Mouse (Mus musculus): ENCODE results near the gene Farp2. TPM values are rescaled to one million over a fixed set of nuclear protein-coding genes. Genes with fewer than 3 reads are reported as not detected.

Farp2 gene
- polyA plus RNA-seq, 1 experiment from 2014 or later: 3.2 TPM

DNA sequence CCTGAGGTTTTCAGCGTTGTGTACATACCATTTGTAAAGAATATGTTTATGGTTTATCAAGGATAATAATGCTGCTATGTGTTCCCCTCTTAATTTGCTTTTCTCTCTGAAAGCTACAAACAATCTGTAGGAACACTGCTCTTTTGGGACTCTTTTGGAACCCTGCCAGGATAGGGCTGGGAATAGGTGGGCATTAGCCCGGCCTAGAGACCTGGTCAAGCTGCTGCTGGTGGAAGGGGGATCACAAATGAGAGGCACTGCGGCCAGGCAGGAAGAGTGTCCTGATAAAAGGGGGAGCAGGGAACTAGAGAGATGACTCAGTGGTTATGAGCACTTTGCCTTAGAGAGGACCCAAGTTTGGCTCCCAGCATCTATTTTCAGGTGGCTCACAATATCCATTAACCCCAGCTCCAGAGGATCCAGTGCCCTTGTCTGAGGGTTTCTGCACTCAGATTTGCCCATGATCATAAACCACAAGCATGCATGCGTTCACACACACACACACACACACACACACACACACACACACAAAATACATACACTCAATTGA, 96.9 kb downstream of the Farp2 start:
- DNase-seq (ENCODE audit: low spot score, missing footprints) (peak; percentile 59), ATAC-seq (ENCODE audit: low FRiP score) (no peak)
- Histone ChIP-seq H3K27me3 (ENCODE audit: control insufficient read depth, insufficient read depth, low read length) (no peaks in the 10 kb centered on the region), H3K36me3 (ENCODE audit: control insufficient read depth, insufficient read depth, low read length) (no peaks in the 10 kb centered on the region), H3K4me1 (ENCODE audit: control insufficient read depth, insufficient read depth, low read length) (no peaks in the 10 kb centered on the region), H3K9ac (ENCODE audit: low read length) (no peak overlapping the region), H3K27ac (ENCODE audit: low read depth, low read length) (no peak overlapping the region), H3K9me3 (ENCODE audit: control insufficient read depth, low read length) (no peaks in the 10 kb centered on the region), H3K4me2 (no peak overlapping the region), H3K4me3 (ENCODE audit: low read depth, low read length) (no peak overlapping the region)
- WGBS: 85% methylated on average over 4 of the region's 4 CpGs

DNA sequence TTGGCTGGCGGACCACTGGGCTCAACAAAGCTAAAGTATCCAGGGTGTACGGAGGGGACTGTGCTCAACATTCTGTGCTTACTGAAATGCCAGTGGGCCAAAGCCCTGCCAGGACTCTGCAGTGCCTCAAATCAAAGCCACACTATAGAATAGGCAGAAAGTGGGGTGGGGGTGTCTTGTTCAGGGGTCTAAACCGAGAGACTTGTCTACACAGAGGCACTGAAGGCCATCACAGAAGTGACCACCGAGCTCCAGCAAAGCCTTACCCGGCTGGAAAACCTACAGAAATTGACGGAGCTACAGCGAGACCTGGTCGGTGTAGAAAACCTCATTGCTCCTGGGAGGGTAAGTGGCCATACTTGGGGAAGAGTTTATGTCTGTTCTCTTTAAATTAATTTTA, 97.9 kb downstream of the Farp2 start:
- Histone ChIP-seq H3K4me1 (ENCODE audit: control insufficient read depth, insufficient read depth, low read length) (no peaks in the 10 kb centered on the region), H3K27me3 (ENCODE audit: control insufficient read depth, insufficient read depth, low read length) (no peaks in the 10 kb centered on the region), H3K27ac (ENCODE audit: low read depth, low read length) (no peak overlapping the region), H3K4me2 (no peak overlapping the region), H3K9ac (ENCODE audit: low read length) (no peak overlapping the region), H3K9me3 (ENCODE audit: control insufficient read depth, low read length) (no peaks in the 10 kb centered on the region), H3K4me3 (ENCODE audit: low read depth, low read length) (no peak overlapping the region), H3K36me3 (ENCODE audit: control insufficient read depth, insufficient read depth, low read length) (no peaks in the 10 kb centered on the region)
- ATAC-seq (ENCODE audit: low FRiP score): no peak
- peak; percentile 53 for DNase-seq (ENCODE audit: low spot score, missing footprints)
- WGBS: 84% methylated on average over 8 of the region's 8 CpGs

DNA sequence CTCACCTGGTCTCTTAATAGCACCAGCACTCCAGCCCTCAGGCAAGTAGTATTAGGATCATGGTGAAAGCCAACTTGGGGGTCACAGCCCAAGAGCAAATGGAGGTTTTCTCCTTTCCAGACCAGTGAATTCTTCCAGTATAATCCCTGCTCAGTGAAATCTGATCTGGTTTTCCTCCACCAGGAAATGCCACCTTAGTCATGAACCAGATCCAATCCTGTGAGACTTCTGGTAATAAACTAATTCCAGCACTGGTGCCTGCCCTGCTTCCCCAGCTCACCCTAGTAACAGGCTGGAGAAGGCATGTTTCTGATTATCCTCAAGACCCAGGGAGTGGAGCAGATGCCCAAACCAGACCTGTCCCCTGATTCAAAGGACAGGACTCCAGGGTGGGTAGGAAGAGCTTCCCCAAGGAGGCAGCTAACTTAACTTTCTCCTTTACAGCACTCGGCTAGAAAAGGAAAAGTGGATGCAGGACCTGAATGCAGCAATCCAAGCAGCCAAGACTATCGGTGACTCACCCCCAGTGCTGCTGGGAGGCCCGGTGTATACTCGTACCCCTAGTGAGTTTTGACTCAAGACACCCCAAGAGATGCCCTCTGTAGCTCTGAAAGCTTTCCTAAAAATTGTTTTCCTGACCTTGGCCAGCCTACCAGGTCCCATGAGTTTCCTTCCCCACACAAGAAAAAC, 106.3 kb downstream of the Farp2 start:
- 83% methylated on average over 4 of the region's 4 CpGs for WGBS
- H3K4me3 ChIP-seq (ENCODE audit: low read depth, low read length): no peak overlapping the region
- no peak overlapping the region for H3K4me2 ChIP-seq
- no peaks in the 10 kb centered on the region for H3K4me1 ChIP-seq (ENCODE audit: control insufficient read depth, insufficient read depth, low read length)
- H3K27ac ChIP-seq (ENCODE audit: low read depth, low read length): no peak overlapping the region
- H3K9me3 ChIP-seq (ENCODE audit: control insufficient read depth, low read length): no peaks in the 10 kb centered on the region
- H3K36me3 ChIP-seq (ENCODE audit: control insufficient read depth, insufficient read depth, low read length): peaks cover 7% of the 10 kb centered on the region; the same call in 1 of the 2 replicates
- no peaks in the 10 kb centered on the region for H3K27me3 ChIP-seq (ENCODE audit: control insufficient read depth, insufficient read depth, low read length)
- ATAC-seq (ENCODE audit: low FRiP score): no peak
- H3K9ac ChIP-seq (ENCODE audit: low read length): no peak overlapping the region
- DNase-seq (ENCODE audit: low spot score, missing footprints): no peak

DNA sequence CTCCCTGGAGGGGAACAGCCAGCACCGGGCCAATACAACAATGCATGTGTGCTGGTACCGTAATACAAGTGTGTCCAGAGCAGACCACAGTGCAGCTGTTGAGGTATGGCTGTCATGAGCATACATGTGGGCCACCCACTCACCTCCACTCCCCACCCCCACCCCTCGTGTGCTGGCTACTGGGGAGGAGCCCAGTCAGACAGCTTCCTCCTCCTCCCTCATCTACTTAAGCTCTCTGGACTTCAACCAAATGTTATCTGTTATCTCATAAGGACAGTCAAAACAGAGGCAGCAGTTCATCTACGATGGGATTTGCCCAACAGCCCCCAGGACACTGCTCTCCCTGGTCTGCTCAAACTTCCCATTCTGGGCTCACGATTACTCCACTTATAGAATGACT, 107.1 kb downstream of the Farp2 start:
- ATAC-seq (ENCODE audit: low FRiP score): peak; percentile 61; the same call in 1 of the 2 replicates

DNA sequence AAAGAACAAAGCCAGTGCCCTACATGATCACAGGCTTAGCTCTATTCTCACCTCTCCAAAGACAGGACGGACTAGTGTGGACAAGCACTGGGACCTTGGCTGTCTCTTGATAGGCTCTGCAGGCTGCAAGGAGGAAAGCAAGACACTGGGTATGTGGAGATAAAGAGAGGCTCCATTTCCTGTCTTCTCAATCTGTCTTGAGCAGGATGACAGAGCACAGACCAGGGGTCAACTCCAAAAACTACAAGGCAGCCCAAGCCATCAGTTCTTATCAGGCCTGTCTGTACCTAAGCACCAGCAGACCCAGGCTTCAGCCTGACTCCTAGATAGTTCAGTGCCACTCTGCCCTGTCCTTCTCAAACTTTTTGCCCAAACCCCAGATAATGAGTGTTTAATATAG, 112.6 kb downstream of the Farp2 start:
- H3K4me2 ChIP-seq: no peak overlapping the region
- H3K9ac ChIP-seq (ENCODE audit: low read length): no peak overlapping the region
- no peaks in the 10 kb centered on the region for H3K4me1 ChIP-seq (ENCODE audit: control insufficient read depth, insufficient read depth, low read length)
- ATAC-seq (ENCODE audit: low FRiP score): no peak
- H3K27me3 ChIP-seq (ENCODE audit: control insufficient read depth, insufficient read depth, low read length): no peaks in the 10 kb centered on the region
- no peak for DNase-seq (ENCODE audit: low spot score, missing footprints)
- H3K9me3 ChIP-seq (ENCODE audit: control insufficient read depth, low read length): no peaks in the 10 kb centered on the region
- 100% methylated on average over 1 of the region's 1 CpGs for WGBS
- peaks cover 33% of the 10 kb centered on the region for H3K36me3 ChIP-seq (ENCODE audit: control insufficient read depth, insufficient read depth, low read length)
- H3K4me3 ChIP-seq (ENCODE audit: low read depth, low read length): no peak overlapping the region
- H3K27ac ChIP-seq (ENCODE audit: low read depth, low read length): no peak overlapping the region

More for the DNA sequence above, 107.1 kb downstream of the Farp2 start:
- Histone ChIP-seq H3K9me3 (ENCODE audit: control insufficient read depth, low read length) (no peaks in the 10 kb centered on the region), H3K27ac (ENCODE audit: low read depth, low read length) (no peak overlapping the region), H3K36me3 (ENCODE audit: control insufficient read depth, insufficient read depth, low read length) (peaks cover 11% of the 10 kb centered on the region; the same call in 1 of the 2 replicates), H3K27me3 (ENCODE audit: control insufficient read depth, insufficient read depth, low read length) (no peaks in the 10 kb centered on the region), H3K4me1 (ENCODE audit: control insufficient read depth, insufficient read depth, low read length) (no peaks in the 10 kb centered on the region), H3K4me2 (no peak overlapping the region), H3K9ac (ENCODE audit: low read length) (no peak overlapping the region), H3K4me3 (ENCODE audit: low read depth, low read length) (no peak overlapping the region)
- no peak for DNase-seq (ENCODE audit: low spot score, missing footprints)
- WGBS: 84% methylated on average over 5 of the region's 5 CpGs

DNA sequence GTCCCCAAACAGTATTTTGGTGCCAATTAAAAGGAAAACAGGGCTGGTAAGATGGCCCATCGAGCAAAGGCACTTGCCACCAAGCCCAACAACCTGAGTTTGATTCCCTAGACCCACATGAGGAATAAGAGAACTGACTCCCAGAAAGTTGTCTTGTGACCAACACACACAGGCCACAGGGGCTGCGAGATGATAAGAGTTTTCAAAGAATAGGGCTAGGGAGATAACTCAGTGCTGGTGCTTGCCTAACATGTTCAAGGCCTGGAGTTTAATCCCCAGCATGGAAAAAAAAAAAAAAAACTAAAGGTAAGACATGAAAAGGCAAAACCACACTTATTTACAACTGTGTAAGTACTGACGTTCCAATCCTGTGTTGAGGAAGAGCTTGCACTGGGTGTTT, 118.9 kb downstream of the Farp2 start:
- 88% methylated on average over 3 of the region's 3 CpGs for WGBS
- ATAC-seq (ENCODE audit: low FRiP score) (no peak), DNase-seq (ENCODE audit: low spot score, missing footprints) (no peak)
- Histone ChIP-seq H3K4me1 (ENCODE audit: control insufficient read depth, insufficient read depth, low read length) (peaks cover 10% of the 10 kb centered on the region), H3K27me3 (ENCODE audit: control insufficient read depth, insufficient read depth, low read length) (no peaks in the 10 kb centered on the region), H3K27ac (ENCODE audit: low read depth, low read length) (no peak overlapping the region), H3K9me3 (ENCODE audit: control insufficient read depth, low read length) (no peaks in the 10 kb centered on the region), H3K4me3 (ENCODE audit: low read depth, low read length) (no peak overlapping the region), H3K9ac (ENCODE audit: low read length) (no peak overlapping the region), H3K4me2 (no peak overlapping the region), H3K36me3 (ENCODE audit: control insufficient read depth, insufficient read depth, low read length) (peaks cover 14% of the 10 kb centered on the region)

DNA sequence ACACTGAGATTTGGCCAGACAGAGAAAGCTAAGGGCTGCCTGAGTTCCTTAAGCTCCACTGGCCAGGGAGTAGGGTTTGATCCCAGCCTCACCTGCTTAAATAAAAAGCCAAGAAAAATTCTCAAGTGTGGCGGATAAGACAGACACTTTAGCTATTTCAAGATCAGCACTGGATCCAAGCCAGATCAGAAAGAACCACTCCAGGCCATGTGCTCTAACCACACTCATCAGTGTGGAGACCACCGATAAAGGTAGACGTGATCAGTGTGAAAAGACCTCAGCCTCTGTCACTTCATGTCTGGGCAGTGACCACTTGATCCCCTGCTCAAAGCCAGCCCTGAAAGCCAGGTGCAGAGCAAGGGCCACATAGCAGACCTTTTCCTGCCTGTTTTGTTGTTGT, 120.8 kb downstream of the Farp2 start:
- no peaks in the 10 kb centered on the region for H3K9me3 ChIP-seq (ENCODE audit: control insufficient read depth, low read length)
- no peaks in the 10 kb centered on the region for H3K27me3 ChIP-seq (ENCODE audit: control insufficient read depth, insufficient read depth, low read length)
- no peak for DNase-seq (ENCODE audit: low spot score, missing footprints)
- no peak overlapping the region for H3K4me2 ChIP-seq
- no peak overlapping the region for H3K27ac ChIP-seq (ENCODE audit: low read depth, low read length)
- WGBS: 95% methylated on average over 3 of the region's 3 CpGs
- no peak overlapping the region for H3K4me3 ChIP-seq (ENCODE audit: low read depth, low read length)
- H3K36me3 ChIP-seq (ENCODE audit: control insufficient read depth, insufficient read depth, low read length): peaks cover 4% of the 10 kb centered on the region; the same call in 1 of the 2 replicates
- no peak for ATAC-seq (ENCODE audit: low FRiP score)
- no peak overlapping the region for H3K9ac ChIP-seq (ENCODE audit: low read length)
- peaks cover 13% of the 10 kb centered on the region for H3K4me1 ChIP-seq (ENCODE audit: control insufficient read depth, insufficient read depth, low read length)

DNA sequence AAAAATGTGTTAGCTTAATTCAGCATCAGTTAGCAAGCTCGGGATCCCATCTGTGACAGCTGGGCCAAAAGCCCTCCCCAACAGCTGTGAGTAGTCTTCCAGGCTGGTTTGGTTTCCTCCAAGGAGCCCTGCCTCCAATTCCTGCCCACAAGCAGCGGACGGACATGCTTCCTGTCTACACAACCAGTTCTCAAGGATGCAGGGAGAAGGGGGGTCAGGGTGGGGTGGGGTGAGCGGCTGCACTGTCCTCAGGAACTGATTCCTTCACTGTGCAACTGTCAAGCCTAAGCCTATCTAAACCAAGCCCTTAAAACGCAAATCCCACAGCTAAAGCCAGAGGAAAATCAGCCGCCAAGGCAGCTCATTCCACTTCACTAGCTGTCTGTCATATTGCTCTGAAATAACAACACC, 122.6 kb downstream of the Farp2 start:
- Histone ChIP-seq H3K4me1 (ENCODE audit: control insufficient read depth, insufficient read depth, low read length) (peaks cover 13% of the 10 kb centered on the region), H3K4me2 (peak overlapping the region; percentile 89), H3K36me3 (ENCODE audit: control insufficient read depth, insufficient read depth, low read length) (0 out of 2 replicates have a peak, but pooled peaks cover 4% of the 10 kb centered on the region), H3K27ac (ENCODE audit: low read depth, low read length) (no peak overlapping the region), H3K9me3 (ENCODE audit: control insufficient read depth, low read length) (no peaks in the 10 kb centered on the region), H3K9ac (ENCODE audit: low read length) (peak overlapping the region; percentile 87), H3K4me3 (ENCODE audit: low read depth, low read length) (peak overlapping the region; percentile 94), H3K27me3 (ENCODE audit: control insufficient read depth, insufficient read depth, low read length) (no peaks in the 10 kb centered on the region)
- no peak for ATAC-seq (ENCODE audit: low FRiP score)
- WGBS: 18% methylated on average over 6 of the region's 6 CpGs
- peak; percentile 86 for DNase-seq (ENCODE audit: low spot score, missing footprints)

DNA sequence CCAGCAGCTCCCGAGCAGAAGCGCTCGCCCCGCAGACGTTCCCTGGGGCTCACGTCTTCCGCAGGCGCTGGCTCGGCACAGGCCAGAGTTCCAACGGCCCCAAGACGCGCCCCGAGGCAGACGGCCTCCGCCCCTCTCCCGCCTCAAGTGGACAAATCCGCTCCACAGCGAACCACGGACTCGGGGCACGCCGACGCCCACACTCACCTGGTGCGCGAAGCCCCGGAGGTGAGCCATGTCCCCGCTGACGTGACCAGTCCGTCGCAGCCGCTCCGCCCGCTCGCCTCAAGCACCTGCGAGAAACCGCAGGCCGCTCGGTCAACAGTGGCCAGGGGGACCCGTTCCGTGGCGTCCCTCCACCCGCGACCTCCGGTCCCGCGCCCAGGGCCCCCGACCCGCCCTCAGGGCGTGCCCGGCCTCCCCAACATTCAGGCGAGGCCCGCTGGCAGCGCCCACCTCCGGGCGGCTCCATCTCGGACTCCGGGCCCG, 123.3 kb downstream of the Farp2 start:
- WGBS: under 1% methylated on average over 58 of the region's 58 CpGs
- Histone ChIP-seq H3K4me2 (peak overlapping the region; percentile 89), H3K27ac (ENCODE audit: low read depth, low read length) (peak overlapping the region; percentile 63), H3K9ac (ENCODE audit: low read length) (peak overlapping the region; percentile 87), H3K9me3 (ENCODE audit: control insufficient read depth, low read length) (no peaks in the 10 kb centered on the region), H3K4me1 (ENCODE audit: control insufficient read depth, insufficient read depth, low read length) (peaks cover 13% of the 10 kb centered on the region), H3K4me3 (ENCODE audit: low read depth, low read length) (peak overlapping the region; percentile 94), H3K27me3 (ENCODE audit: control insufficient read depth, insufficient read depth, low read length) (no peaks in the 10 kb centered on the region), H3K36me3 (ENCODE audit: control insufficient read depth, insufficient read depth, low read length) (0 out of 2 replicates have a peak, but pooled peaks cover 4% of the 10 kb centered on the region)
- DNase-seq (ENCODE audit: low spot score, missing footprints) (no peak), ATAC-seq (ENCODE audit: low FRiP score) (no peak)

All from midbrain, embryonic 11.5 days (tissue).